Mouse (Mus musculus) right cerebral cortex, adult 18-20 months (tissue): Measurements from ENCODE around the gene Gm21244.
"Not testable (repeated sequence)": the region's sequence is repeated elsewhere in the genome, so short reads cannot be mapped to it uniquely, and the experiment has no call there.

Experiments used
- DNase-seq: peaks from one replicate; pipeline ENCODE4 v3.0.0; 2022; ENCODE audit warnings: mixed read lengths

The Gm21244 gene

GRCm38 (mm10) chrY:7169193-7169592 lies at the start of gene Gm21244:
Gene Gm21244, minus strand, starts transcription at chrY:7169293.
- DNase-seq, result not testable (repeated sequence)
